Mouse (Mus musculus): Measurements from ENCODE around the gene Ube2b. TPM values are rescaled to one million over a fixed set of nuclear protein-coding genes. Genes with fewer than 3 reads are reported as not detected.
A peak's percentile ranks its signal among the peaks of the same experiment; 100 is the strongest.

Gene Ube2b
- polyA plus RNA-seq, 1 experiment from 2014 or later, result 212 TPM

GRCm38 (mm10) chr11:52003772-52004528 lies 3.4 kb upstream of the Ube2b start, which contains the start of gene Cdkl3:
TSS of gene Cdkl3 (plus strand) at chr11:52004221.
- Histone ChIP-seq H3K4me3 (replicated peaks) (peak within 1 kb of the TSS; percentile 88), H3K36me3 (no peaks in the 10 kb centered on the region), H3K27ac (peak within 1 kb of the TSS; percentile 93), H3K4me1 (replicated peaks) (peaks cover 11% of the 10 kb centered on the region; the same call in 1 of the 2 replicates), H3K9ac (peak within 1 kb of the TSS; percentile 82), H3K9me3 (no peaks in the 10 kb centered on the region), H3K4me2 (replicated peaks) (peak within 1 kb of the TSS; percentile 56), H3K27me3 (replicated peaks) (no peaks in the 10 kb centered on the region)
- peak; percentile 91 for ATAC-seq
- under 1% methylated on average over 51 of the region's 51 CpGs for WGBS

DNA sequence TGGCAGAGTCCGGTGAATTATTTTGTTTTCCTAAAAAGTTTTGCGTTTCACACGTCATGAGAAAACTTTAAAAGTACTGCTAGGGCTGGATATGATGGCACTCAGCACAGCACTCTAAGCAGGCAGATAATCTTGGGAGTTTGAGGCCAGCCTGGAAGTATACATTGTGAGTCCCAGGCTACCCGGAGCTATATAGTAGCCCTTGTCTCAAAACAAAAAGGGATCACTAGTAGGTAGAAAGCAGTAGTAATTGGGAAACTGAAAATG lies 2.9 kb upstream of the Ube2b start:
- peak overlapping the region; percentile 93 for H3K27ac ChIP-seq
- no peaks in the 10 kb centered on the region for H3K36me3 ChIP-seq
- 17% methylated on average over 4 of the region's 4 CpGs for WGBS
- H3K9ac ChIP-seq, result peak overlapping the region; percentile 69
- H3K27me3 ChIP-seq (replicated peaks), result no peaks in the 10 kb centered on the region
- no peaks in the 10 kb centered on the region for H3K9me3 ChIP-seq
- ATAC-seq, result peak; percentile 2; the same call in 1 of the 2 replicates
- H3K4me1 ChIP-seq (replicated peaks), result peaks cover 12% of the 10 kb centered on the region
- H3K4me2 ChIP-seq (replicated peaks), result peak overlapping the region; percentile 56
- H3K4me3 ChIP-seq (replicated peaks), result peak overlapping the region; percentile 88

DNA sequence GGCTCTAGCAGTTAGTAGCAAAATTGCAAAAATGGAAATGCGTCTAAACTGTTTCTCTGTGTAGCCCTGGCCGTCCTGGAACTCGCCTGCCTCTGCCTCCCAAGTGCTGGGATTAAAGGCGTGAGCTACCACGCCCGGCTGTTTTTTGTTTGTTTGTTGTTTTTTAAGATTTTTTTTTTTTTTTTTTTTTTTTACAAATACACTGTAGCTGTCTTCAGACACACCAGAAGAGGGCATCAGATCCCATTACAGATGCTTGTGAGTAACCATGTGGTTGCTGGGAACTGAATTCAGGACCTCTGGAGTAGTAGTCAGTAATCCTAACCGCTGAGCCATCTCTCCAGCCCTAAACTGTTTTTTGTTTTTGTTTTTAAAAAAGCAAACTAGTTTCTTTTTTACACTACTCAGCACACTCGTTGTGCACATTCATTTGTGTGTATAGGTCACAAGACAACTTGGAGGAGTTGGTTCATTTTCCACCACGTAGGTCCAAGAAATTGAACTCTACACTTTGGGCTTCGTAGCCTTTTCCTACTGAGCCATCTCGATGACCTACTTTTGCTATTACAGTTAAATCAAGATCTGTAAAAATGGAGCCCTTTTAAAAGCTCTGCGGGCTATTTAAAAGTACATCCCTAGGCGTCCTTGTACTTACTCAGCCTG lies 2.4 kb upstream of the Ube2b start:
- WGBS, result 76% methylated on average over 13 of the region's 13 CpGs
- Histone ChIP-seq H3K27ac (peak overlapping the region; percentile 93), H3K9ac (peak overlapping the region; percentile 69), H3K9me3 (no peaks in the 10 kb centered on the region), H3K4me1 (replicated peaks) (peaks cover 14% of the 10 kb centered on the region), H3K27me3 (replicated peaks) (no peaks in the 10 kb centered on the region), H3K4me2 (replicated peaks) (peak overlapping the region; percentile 56), H3K36me3 (no peaks in the 10 kb centered on the region), H3K4me3 (replicated peaks) (peak overlapping the region; percentile 88)
- ATAC-seq, result no peak

GRCm38 (mm10) chr11:52001861-52002260 lies 1.3 kb upstream of the Ube2b start:
- Histone ChIP-seq H3K36me3 (peaks cover 4% of the 10 kb centered on the region; the same call in 1 of the 2 replicates), H3K27me3 (replicated peaks) (no peaks in the 10 kb centered on the region), H3K9ac (no peak overlapping the region), H3K9me3 (no peaks in the 10 kb centered on the region), H3K4me2 (replicated peaks) (no peak overlapping the region), H3K27ac (no peak overlapping the region), H3K4me3 (replicated peaks) (no peak overlapping the region), H3K4me1 (replicated peaks) (peaks cover 18% of the 10 kb centered on the region)
- 92% methylated on average over 8 of the region's 8 CpGs for WGBS
- ATAC-seq, result no peak

- 69% methylated on average over 10 of the region's 10 CpGs for WGBS
- no peaks in the 10 kb centered on the region for H3K9me3 ChIP-seq
- H3K4me2 ChIP-seq (replicated peaks), result peak overlapping the region; percentile 51
- H3K4me3 ChIP-seq (replicated peaks), result no peak overlapping the region
- H3K4me1 ChIP-seq (replicated peaks), result peaks cover 17% of the 10 kb centered on the region
- H3K9ac ChIP-seq, result no peak overlapping the region
- H3K27me3 ChIP-seq (replicated peaks), result no peaks in the 10 kb centered on the region
- peaks cover 8% of the 10 kb centered on the region; the same call in 1 of the 2 replicates for H3K36me3 ChIP-seq
- peak overlapping the region; percentile 13; the same call in 1 of the 2 replicates for H3K27ac ChIP-seq
- no peak for ATAC-seq
Measured at GRCm38 (mm10) chr11:52001341-52001740, 779 bp upstream of the Ube2b start.

DNA sequence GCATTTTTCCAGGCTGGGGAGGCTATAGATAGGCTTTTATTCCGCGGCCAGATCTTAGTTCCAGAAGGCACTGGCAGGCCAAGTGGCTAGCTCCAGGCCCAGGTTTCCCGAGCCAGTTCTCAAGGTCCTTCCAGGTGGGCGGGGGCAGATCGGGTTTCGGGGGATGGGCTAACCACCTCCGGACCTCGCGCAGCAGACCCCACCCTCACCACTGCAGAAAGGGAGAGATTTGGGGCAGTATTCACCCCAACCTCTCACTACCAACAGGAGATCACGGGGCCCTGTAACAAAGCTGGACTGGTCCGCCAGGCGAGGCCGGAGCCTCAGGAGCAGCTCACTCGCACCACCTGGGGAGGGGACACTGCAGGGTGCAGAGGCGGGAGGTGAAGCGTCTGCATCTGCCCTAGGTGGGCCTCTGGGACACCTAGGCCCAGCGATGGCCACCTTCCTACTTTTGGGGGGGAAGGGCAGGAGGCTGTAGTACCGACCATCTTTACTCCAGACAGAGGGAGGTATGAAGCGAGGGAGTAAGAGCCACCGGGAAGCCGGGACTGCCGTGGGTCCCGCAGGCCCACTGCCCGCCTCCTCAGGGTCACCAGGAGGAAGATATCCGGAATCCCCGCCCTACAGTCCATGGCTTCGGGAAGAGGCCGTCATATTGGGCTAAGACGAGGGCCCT lies 812 bp downstream of the Ube2b start:
- Histone ChIP-seq H3K27me3 (replicated peaks) (no peaks in the 10 kb centered on the region), H3K4me2 (replicated peaks) (peak overlapping the region; percentile 75), H3K4me3 (replicated peaks) (peak overlapping the region; percentile 97), H3K9ac (peak overlapping the region; percentile 95), H3K36me3 (peaks cover 17% of the 10 kb centered on the region), H3K9me3 (no peaks in the 10 kb centered on the region), H3K27ac (peak overlapping the region; percentile 96), H3K4me1 (replicated peaks) (peaks cover 15% of the 10 kb centered on the region)
- peak; percentile 60 for ATAC-seq
- under 1% methylated on average over 29 of the region's 29 CpGs for WGBS

GRCm38 (mm10) chr11:51971644-51972043 lies 28.9 kb downstream of the Ube2b start:
- Histone ChIP-seq H3K36me3 (peaks cover 33% of the 10 kb centered on the region), H3K4me2 (replicated peaks) (no peak overlapping the region), H3K9ac (no peak overlapping the region), H3K4me3 (replicated peaks) (no peak overlapping the region), H3K4me1 (replicated peaks) (peaks cover 3% of the 10 kb centered on the region), H3K27ac (no peak overlapping the region), H3K27me3 (replicated peaks) (no peaks in the 10 kb centered on the region), H3K9me3 (no peaks in the 10 kb centered on the region)
- ATAC-seq, result no peak
- 96% methylated on average over 6 of the region's 6 CpGs for WGBS

DNA sequence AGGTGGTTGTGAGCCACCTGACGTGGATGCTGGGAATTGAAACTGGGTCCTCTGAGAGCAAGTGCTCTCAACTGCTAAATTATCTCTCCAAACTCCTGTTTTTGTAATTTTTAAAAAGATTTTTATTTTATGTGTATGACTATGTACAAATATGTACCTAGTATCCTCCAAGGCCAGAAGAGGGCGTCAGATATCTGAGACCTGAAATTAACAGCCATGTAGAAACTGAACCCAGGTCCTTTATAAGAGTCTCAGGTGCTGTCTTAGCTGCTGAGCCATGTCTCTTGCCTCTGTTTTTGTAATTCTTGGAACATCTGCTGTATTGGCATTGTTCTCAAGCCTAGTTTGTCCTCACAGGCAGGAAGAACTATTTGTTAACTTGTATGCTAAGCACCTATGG lies 31.1 kb downstream of the Ube2b start:
- Histone ChIP-seq H3K4me3 (replicated peaks) (no peak overlapping the region), H3K9me3 (no peaks in the 10 kb centered on the region), H3K4me2 (replicated peaks) (no peak overlapping the region), H3K27ac (no peak overlapping the region), H3K9ac (no peak overlapping the region), H3K36me3 (peaks cover 27% of the 10 kb centered on the region), H3K4me1 (replicated peaks) (peaks cover 3% of the 10 kb centered on the region), H3K27me3 (replicated peaks) (no peaks in the 10 kb centered on the region)
- no peak for ATAC-seq
- WGBS, result 91% methylated on average over 2 of the region's 2 CpGs

- H3K4me3 ChIP-seq (replicated peaks), result no peak overlapping the region
- H3K4me2 ChIP-seq (replicated peaks), result 0 out of 2 replicates have a peak overlapping the region, but pooled peaks have one; percentile 7
- no peaks in the 10 kb centered on the region for H3K9me3 ChIP-seq
- H3K9ac ChIP-seq, result no peak overlapping the region
- peaks cover 3% of the 10 kb centered on the region for H3K4me1 ChIP-seq (replicated peaks)
- H3K27me3 ChIP-seq (replicated peaks), result no peaks in the 10 kb centered on the region
- WGBS, result 90% methylated on average over 9 of the region's 9 CpGs
- no peak for ATAC-seq
- no peak overlapping the region for H3K27ac ChIP-seq
- H3K36me3 ChIP-seq, result peaks cover 27% of the 10 kb centered on the region
Measured at GRCm38 (mm10) chr11:51968896-51969295, 31.7 kb downstream of the Ube2b start.

DNA sequence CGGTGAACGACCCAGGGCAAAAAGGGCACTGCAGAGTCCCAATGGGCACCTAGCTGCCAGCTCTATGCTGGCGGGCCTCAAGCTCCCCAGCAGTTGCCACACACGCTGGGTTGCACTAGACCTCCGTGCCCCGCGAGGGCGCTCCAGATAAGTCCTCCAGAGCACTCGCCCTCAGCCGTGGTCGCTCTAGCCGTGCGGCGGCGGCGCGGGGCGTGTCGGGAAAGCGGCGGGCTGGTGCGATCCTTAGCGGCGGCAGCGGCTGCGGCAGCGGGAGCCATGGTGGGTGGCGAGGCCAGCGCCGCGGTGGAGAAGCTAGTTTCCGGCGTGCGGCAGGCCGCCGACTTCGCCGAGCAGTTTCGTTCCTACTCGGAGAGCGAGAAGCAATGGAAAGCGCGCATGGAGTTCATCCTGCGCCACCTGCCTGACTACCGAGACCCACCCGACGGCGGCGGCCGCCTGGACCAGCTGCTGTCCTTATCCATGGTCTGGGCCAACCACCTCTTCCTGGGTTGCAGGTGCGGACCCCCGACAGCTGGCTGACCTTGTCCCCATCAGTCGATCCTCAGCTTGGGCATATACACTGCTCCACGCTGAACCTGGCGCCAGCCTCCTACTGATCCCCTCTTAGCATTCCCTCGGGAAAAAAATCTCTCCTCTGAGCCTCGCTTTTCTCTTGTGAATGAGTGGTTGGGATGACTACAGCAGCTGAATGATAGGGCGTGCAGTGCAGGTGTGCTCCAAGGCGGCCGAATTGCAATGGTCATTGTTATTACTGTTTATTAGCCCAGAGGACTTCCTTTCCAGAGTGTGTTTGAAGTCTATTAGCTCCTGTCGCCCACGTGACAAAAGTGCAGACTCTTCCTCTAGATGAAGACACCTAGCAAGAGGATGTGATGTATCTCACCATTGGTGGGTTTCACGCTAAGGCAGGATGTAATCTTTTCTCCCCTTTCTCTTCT lies 32.8 kb downstream of the Ube2b start, which contains the start of gene Cdkn2aipnl:
Cdkn2aipnl (plus strand) TSS at position 219 of the 959 bp plus-strand sequence.
- peak within 1 kb of the TSS; percentile 69 for H3K9ac ChIP-seq
- H3K27me3 ChIP-seq (replicated peaks), result no peaks in the 10 kb centered on the region

DNA sequence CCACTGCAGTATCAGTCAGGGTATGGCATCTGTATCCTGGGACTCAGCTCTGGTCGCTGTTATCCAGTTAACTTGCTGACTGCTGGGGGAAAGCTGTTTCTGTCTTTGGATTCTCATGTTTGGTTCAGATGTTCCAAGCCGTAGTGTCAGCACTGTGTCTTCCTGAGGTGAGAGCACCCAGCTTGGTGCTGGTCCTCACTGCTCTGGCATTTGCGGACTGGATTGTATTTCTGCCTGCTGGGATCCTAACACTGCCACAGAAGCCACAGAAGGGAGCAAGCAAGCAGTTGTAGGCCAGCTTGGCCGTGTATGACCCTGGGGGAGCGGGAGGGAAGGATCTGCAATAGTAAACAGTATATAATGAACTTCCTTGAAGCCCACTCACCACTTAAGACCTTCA lies 33.9 kb downstream of the Ube2b start:
- peaks cover 10% of the 10 kb centered on the region for H3K36me3 ChIP-seq
- ATAC-seq, result no peak
- H3K9me3 ChIP-seq, result no peaks in the 10 kb centered on the region
- H3K4me1 ChIP-seq (replicated peaks), result peaks cover 3% of the 10 kb centered on the region
- no peaks in the 10 kb centered on the region for H3K27me3 ChIP-seq (replicated peaks)
- H3K9ac ChIP-seq, result no peak overlapping the region
- H3K4me3 ChIP-seq (replicated peaks), result no peak overlapping the region
- 81% methylated on average over 5 of the region's 5 CpGs for WGBS
- H3K27ac ChIP-seq, result no peak overlapping the region
- H3K4me2 ChIP-seq (replicated peaks), result no peak overlapping the region

More for the DNA sequence above, 32.8 kb downstream of the Ube2b start, which contains the start of gene Cdkn2aipnl:
- Histone ChIP-seq H3K4me3 (replicated peaks) (peak within 1 kb of the TSS; percentile 61), H3K4me2 (replicated peaks) (peak within 1 kb of the TSS; percentile 82), H3K36me3 (peaks cover 19% of the 10 kb centered on the region), H3K9me3 (no peaks in the 10 kb centered on the region), H3K27ac (peak within 1 kb of the TSS; percentile 42; the same call in 1 of the 2 replicates), H3K4me1 (replicated peaks) (peaks cover 3% of the 10 kb centered on the region)
- ATAC-seq, result peak; percentile 97
- WGBS, result 2% methylated on average over 63 of the region's 63 CpGs

Measured in intestine, embryonic 15.5 days (tissue).